Mouse (Mus musculus): Measurements from ENCODE around the gene Btbd18.

DNA sequence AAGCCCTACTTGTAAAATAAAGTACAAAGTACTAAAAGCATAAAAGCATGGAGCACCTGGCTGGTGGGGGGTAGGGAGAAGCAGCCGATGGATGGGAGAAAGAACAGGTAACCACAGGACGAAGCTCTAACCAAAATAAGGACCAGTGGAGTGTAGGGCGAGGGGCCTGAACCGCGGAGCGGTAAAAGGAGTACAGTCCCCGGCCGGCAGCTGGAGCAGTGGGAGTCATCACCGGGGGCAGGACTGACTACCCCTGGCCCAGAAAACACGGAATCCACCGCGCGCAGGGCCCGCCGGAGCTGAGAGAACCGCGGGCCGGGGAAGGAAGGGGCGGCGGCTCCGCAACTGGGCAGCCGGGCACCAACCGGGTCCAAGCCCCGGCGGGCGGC lies 55.5 kb downstream of the Btbd18 start:
- TF ChIP-seq GATA1 (IDR thresholded peaks at IDR 0.05; ENCODE audit: borderline replicate concordance, low read length), result no peak
- no peak for TF ChIP-seq FLI1 (IDR thresholded peaks at IDR 0.05; ENCODE audit: low read length)

Measured in megakaryocyte, embryonic 14.5 days (primary cell).